Mouse (Mus musculus): ENCODE measurements around the gene Gtf2a1.

DNA sequence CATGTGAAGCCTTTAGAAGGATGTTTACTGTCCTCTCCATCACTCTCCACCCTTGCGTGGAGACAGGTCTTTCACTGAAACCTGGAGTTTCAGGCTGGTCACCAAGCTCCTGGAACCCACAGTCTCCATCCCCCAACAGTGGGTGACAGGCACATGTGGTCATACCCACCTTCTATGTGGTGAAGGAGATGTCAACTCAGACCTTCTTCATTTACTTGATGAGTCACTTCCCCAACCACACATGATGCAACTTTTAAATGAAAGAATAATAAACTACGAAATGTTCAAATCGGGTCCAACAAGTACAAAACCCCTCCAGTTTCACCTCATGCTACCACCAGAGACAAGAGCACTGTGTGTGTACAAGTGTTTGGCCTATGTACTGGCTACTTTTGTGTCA, 5.1 kb downstream of the Gtf2a1 start:
- TF ChIP-seq CTCF (conservative IDR thresholded peaks at IDR 0.05; ENCODE audit: low read length), result no peak
- TF ChIP-seq NANOG (IDR thresholded peaks at IDR 0.05; ENCODE audit: borderline replicate concordance, low read length), result no peak
- no peak for TF ChIP-seq POU5F1 (IDR thresholded peaks at IDR 0.05; ENCODE audit: borderline replicate concordance, low read length)

Measured in E14TG2a.4 (cell line).